Mouse (Mus musculus): ENCODE results near the gene Atf6. TPM values are rescaled to one million over a fixed set of nuclear protein-coding genes. Genes with fewer than 3 reads are reported as not detected.
A peak's percentile ranks its signal among the peaks of the same experiment; 100 is the strongest.

The Atf6 gene
- polyA plus RNA-seq, 1 experiment from 2014 or later: 8.2 TPM

- H3K36me3 ChIP-seq: peaks cover 72% of the 10 kb centered on the region
- no peaks in the 10 kb centered on the region for H3K4me1 ChIP-seq
- H3K9ac ChIP-seq: no peak overlapping the region
- no peak overlapping the region for H3K4me3 ChIP-seq
- ATAC-seq (ENCODE audit: low FRiP score, low read depth): no peak
- no peaks in the 10 kb centered on the region for H3K9me3 ChIP-seq
- H3K4me2 ChIP-seq (replicated peaks): no peak overlapping the region
- no peaks in the 10 kb centered on the region for H3K27me3 ChIP-seq
- WGBS: 82% methylated on average over 11 of the region's 11 CpGs
- H3K27ac ChIP-seq: no peak overlapping the region
Measured at GRCm38 (mm10) chr1:170664620-170665185, 202.9 kb downstream of the Atf6 start.

- no peak overlapping the region for H3K9ac ChIP-seq
- H3K36me3 ChIP-seq: peaks cover 24% of the 10 kb centered on the region
- peaks cover 36% of the 10 kb centered on the region for H3K4me1 ChIP-seq
- no peak overlapping the region for H3K4me3 ChIP-seq
- H3K27ac ChIP-seq: no peak overlapping the region
- H3K27me3 ChIP-seq: no peaks in the 10 kb centered on the region
- H3K4me2 ChIP-seq (replicated peaks): no peak overlapping the region
- ATAC-seq (ENCODE audit: low FRiP score, low read depth): no peak
- H3K9me3 ChIP-seq: no peaks in the 10 kb centered on the region
- 74% methylated on average over 13 of the region's 13 CpGs for WGBS
Measured at GRCm38 (mm10) chr1:170659260-170659659, 208.3 kb downstream of the Atf6 start.

GRCm38 (mm10) chr1:170657643-170658314 is 209.8 kb downstream of the Atf6 start:
- Histone ChIP-seq H3K4me3 (no peak overlapping the region), H3K4me1 (peaks cover 36% of the 10 kb centered on the region), H3K27ac (peak overlapping the region; percentile 15; the same call in 1 of the 2 replicates), H3K27me3 (no peaks in the 10 kb centered on the region), H3K4me2 (replicated peaks) (no peak overlapping the region), H3K9ac (0 out of 2 replicates have a peak overlapping the region, but pooled peaks have one; percentile 2), H3K9me3 (no peaks in the 10 kb centered on the region), H3K36me3 (peaks cover 14% of the 10 kb centered on the region)
- WGBS: 60% methylated on average over 13 of the region's 13 CpGs
- ATAC-seq (ENCODE audit: low FRiP score, low read depth): no peak

- ATAC-seq (ENCODE audit: low FRiP score, low read depth): no peak
- H3K27me3 ChIP-seq: no peaks in the 10 kb centered on the region
- no peak overlapping the region for H3K4me2 ChIP-seq (replicated peaks)
- H3K9me3 ChIP-seq: no peaks in the 10 kb centered on the region
- H3K4me3 ChIP-seq: no peak overlapping the region
- 0 out of 2 replicates have a peak overlapping the region, but pooled peaks have one; percentile 19 for H3K9ac ChIP-seq
- peaks cover 36% of the 10 kb centered on the region for H3K4me1 ChIP-seq
- H3K36me3 ChIP-seq: peaks cover 14% of the 10 kb centered on the region
- no peak overlapping the region for H3K27ac ChIP-seq
- 30% methylated on average over 2 of the region's 2 CpGs for WGBS
Measured at GRCm38 (mm10) chr1:170657228-170657521, 210.4 kb downstream of the Atf6 start.

GRCm38 (mm10) chr1:170656518-170657227 is 210.9 kb downstream of the Atf6 start:
- H3K4me3 ChIP-seq: no peak overlapping the region
- H3K27ac ChIP-seq: 0 out of 2 replicates have a peak overlapping the region, but pooled peaks have one; percentile 28
- H3K36me3 ChIP-seq: peaks cover 17% of the 10 kb centered on the region
- H3K9ac ChIP-seq: 0 out of 2 replicates have a peak overlapping the region, but pooled peaks have one; percentile 19
- H3K27me3 ChIP-seq: no peaks in the 10 kb centered on the region
- H3K4me2 ChIP-seq (replicated peaks): no peak overlapping the region
- no peak for ATAC-seq (ENCODE audit: low FRiP score, low read depth)
- H3K9me3 ChIP-seq: no peaks in the 10 kb centered on the region
- H3K4me1 ChIP-seq: peaks cover 36% of the 10 kb centered on the region
- WGBS: 63% methylated on average over 11 of the region's 11 CpGs

- H3K4me3 ChIP-seq: no peak overlapping the region
- H3K36me3 ChIP-seq: peaks cover 24% of the 10 kb centered on the region
- 0 out of 2 replicates have a peak overlapping the region, but pooled peaks have one; percentile 2 for H3K9ac ChIP-seq
- peak; percentile 89 for ATAC-seq (ENCODE audit: low FRiP score, low read depth)
- no peaks in the 10 kb centered on the region for H3K27me3 ChIP-seq
- WGBS: 56% methylated on average over 5 of the region's 5 CpGs
- no peak overlapping the region for H3K27ac ChIP-seq
- H3K4me1 ChIP-seq: peaks cover 44% of the 10 kb centered on the region
- no peaks in the 10 kb centered on the region for H3K9me3 ChIP-seq
- no peak overlapping the region for H3K4me2 ChIP-seq (replicated peaks)
Measured at GRCm38 (mm10) chr1:170655280-170655917, 212.2 kb downstream of the Atf6 start.

Other genes with a start within 250 kb of the Atf6 start
- gene Olfml2b, start 223.2 kb downstream of the Atf6 start, polyA plus RNA-seq (2015; fragmentation: Nextera tagmentation; extraction: Ambion mirVana): 43.3 and 49.2 TPM in 2 replicates
- 1.1 and 1.8 TPM in 2 replicates for gene Gm26620, start 17.3 kb upstream of the Atf6 start, polyA plus RNA-seq (2015; fragmentation: Nextera tagmentation; extraction: Ambion mirVana)
- 50.5 and 56.6 TPM in 2 replicates for gene Dusp12, start 17.8 kb upstream of the Atf6 start, polyA plus RNA-seq (2015; fragmentation: Nextera tagmentation; extraction: Ambion mirVana)
- gene Fcrlb, start 45.2 kb upstream of the Atf6 start, polyA plus RNA-seq (2015; fragmentation: Nextera tagmentation; extraction: Ambion mirVana): 0.11 TPM in 1 of 2 replicates, not detected in the other
- gene Fcrla, start 59.8 kb upstream of the Atf6 start, polyA plus RNA-seq (2015; fragmentation: Nextera tagmentation; extraction: Ambion mirVana): not detected in 2 replicates
- gene Fcgr2b, start 108.8 kb upstream of the Atf6 start, polyA plus RNA-seq (2015; fragmentation: Nextera tagmentation; extraction: Ambion mirVana): 0.84 and 1.3 TPM in 2 replicates
- 0.34 and 0.64 TPM in 2 replicates for gene Fcgr4, start 151.1 kb upstream of the Atf6 start, polyA plus RNA-seq (2015; fragmentation: Nextera tagmentation; extraction: Ambion mirVana)
- 8.7 and 9.2 TPM in 2 replicates for gene Fcgr3, start 197.2 kb upstream of the Atf6 start, polyA plus RNA-seq (2015; fragmentation: Nextera tagmentation; extraction: Ambion mirVana)
- 0.86 and 1.5 TPM in 2 replicates for gene Cfap126, start 246.1 kb upstream of the Atf6 start, polyA plus RNA-seq (2015; fragmentation: Nextera tagmentation; extraction: Ambion mirVana)